Mouse (Mus musculus): ENCODE results near the gene Arsb.

The Arsb gene

DNA sequence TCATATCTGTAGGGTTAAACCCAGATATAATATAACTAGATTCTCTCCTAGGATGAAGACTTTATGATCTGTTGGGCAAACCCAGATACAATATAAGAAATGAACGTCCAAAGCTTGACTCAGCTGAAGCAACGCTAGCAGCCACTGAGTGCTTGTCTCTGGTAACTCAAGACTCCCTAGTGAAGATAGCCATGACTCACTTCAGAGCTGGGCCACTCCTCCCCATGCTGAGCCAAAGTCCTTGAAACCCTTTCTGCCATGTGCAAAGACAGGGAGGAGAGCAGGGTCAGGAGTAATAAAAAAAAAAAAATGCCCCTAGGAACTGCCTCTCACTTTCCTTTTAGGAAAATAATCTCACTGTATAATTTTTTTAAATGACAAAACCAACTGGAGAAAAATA, 68.7 kb downstream of the Arsb start:
- DNase-seq (ENCODE audit: low spot score in 2 of 2) = no peak

GRCm38 (mm10) chr13:93846831-93847518, 75.5 kb downstream of the Arsb start:
- no peak for DNase-seq (ENCODE audit: low spot score in 2 of 2)

GRCm38 (mm10) chr13:93847614-93848013, 76.2 kb downstream of the Arsb start:
- no peak for DNase-seq (ENCODE audit: low spot score in 2 of 2)

DNA sequence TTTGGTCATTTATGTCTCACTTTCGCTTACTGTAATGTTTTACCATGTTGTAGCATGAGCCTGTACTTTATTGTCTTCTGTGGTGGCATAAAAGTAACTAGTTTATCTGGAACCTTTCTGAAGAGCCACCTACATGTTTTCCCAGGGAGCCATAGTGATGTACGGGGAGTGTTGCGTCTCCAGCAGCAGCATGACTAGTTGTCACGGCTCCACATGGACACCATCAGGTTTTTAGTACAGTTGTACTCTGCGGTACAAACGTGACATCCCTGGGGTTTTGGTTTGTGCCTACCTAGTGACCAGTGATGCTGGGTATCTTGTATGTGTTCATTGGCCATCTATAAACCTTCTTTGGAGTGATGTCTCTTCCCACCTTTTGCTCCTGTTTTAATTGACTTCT, 77.2 kb downstream of the Arsb start:
- DNase-seq (ENCODE audit: low spot score in 2 of 2) = no peak

DNA sequence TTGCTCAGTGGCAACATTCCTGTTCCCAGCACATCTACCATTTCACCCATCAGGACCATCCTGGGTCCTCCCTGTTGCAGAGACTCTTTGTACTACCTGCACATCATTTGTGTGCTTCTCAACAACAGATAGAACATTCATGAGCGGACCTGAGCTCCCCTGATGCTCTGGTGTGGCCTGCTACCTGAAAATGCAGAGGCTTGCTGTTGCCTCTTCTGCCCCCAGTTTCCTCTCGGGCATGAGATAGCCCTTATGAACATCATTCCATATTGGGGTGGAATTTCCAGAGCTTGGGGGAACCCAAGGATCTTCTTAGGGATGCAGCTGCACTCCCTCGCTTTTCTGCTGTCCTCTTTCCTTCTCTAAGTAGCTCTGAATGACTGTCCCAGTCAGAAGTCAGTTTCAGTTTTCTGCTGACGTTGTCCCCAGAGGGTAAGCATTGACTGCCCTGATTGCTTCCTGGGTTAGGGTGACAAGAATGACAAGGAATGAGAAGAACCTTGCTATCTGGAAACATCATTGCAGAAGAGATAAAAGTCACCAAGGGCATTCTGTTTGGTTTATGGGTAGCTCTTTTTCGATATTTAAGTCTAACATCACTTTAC, 78.4 kb downstream of the Arsb start:
- no peak for DNase-seq (ENCODE audit: low spot score in 2 of 2)

DNA sequence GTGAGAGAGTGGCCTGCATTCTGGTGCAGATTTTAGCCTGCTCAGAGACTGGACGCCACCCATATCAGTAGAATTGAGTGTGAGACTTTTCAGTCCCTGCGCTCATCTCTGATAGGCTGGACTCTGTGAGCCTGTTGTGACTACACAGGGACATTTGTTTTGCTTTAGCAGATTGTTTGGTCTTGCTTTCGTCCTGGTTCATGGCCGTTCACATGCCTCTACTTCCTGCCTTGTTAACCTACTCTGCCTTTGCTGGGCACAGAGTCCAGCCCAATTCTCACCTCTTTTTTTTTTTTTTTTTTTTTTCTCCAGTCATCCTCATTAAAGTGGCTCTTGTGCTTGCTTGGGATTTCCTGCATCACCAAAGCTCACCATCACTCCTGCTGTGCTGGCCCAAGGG, 79.2 kb downstream of the Arsb start:
- no peak for DNase-seq (ENCODE audit: low spot score in 2 of 2)

DNA sequence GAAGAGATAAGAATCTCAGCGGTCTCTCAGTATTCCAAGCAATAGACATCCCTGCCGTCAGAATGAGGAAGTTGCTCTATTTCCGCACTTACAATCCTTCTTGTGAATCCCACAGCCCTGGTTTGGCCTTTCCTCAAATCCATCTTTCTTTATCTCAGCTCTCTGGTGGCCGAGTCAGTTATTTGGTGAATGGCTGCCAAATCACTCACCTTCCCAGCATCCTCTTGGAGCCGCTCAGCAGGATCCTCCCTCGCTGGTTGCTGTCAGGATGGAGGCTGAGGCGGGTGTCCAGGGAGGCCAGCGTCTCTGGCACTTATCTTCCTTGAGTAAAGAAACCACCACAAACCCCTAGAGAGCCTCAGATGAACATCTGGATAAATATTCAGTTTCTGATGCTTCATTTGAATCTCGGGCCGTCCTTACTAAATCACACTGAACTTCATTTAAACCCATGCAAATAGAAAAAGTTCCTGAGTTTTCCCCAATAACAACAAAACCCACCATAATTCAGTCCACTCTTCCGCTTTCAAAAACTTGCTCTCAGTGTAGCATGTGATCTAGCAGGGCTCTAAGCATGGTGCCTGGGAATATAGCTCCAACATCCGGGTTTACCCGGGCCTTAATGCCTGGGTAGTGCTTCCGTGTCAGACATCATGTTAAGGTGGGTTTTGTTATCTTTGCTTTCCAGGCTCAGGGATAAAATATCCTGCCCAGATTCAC, 81.1 kb downstream of the Arsb start:
- DNase-seq (ENCODE audit: low spot score in 2 of 2) = no peak

GRCm38 (mm10) chr13:93853767-93854166, 82.3 kb downstream of the Arsb start:
- no peak for DNase-seq (ENCODE audit: low spot score in 2 of 2)

DNA sequence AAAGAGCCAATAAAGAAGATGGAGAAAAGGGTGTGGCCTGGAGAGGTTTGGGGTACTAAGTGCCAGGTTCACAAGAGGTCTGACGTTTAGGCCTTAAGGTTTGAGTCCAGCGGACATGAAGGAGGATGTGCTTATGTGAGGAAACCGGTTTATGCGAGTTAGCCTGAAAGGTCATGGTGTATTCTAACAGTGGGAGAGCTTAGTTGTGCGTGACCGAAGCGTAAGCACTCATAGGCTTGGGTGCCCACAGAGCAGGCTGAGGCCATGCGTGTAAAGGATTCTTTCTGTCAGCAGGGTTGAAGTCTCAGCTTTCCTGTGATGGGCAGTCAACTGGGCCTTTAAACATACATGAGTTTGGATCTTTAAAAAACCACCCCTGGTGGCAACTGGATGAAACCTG, 82.9 kb downstream of the Arsb start:
- DNase-seq (ENCODE audit: low spot score in 2 of 2) = no peak

DNA sequence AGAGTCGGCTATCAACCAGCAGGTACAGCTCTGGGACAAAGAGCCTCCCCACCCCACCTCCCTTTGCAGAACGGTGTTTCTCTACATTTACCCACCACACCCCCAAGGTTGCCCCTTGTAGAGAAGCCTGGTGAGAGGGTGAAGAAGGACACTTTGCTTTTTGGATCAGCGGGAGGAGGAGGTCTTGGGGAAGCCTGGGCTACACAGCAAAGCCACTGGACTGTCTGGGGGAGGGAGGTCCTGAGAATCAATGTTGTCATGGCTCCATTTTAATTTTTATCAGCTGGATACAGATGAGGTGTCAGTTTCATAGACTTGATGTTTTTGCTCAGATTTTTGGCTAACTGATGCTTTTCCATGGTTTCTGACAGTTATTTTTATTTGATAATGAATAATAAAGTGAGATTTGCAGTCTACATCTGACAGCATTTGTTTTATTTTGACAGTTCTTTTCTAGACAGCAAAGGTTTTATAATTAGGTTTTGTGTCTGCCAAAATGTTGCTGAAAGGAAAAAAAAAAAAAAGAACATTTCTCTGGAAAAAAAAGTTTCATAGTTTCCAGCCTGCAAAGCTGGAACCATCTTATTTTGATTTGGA, 83.6 kb downstream of the Arsb start:
- DNase-seq (ENCODE audit: low spot score in 2 of 2) = no peak

DNA sequence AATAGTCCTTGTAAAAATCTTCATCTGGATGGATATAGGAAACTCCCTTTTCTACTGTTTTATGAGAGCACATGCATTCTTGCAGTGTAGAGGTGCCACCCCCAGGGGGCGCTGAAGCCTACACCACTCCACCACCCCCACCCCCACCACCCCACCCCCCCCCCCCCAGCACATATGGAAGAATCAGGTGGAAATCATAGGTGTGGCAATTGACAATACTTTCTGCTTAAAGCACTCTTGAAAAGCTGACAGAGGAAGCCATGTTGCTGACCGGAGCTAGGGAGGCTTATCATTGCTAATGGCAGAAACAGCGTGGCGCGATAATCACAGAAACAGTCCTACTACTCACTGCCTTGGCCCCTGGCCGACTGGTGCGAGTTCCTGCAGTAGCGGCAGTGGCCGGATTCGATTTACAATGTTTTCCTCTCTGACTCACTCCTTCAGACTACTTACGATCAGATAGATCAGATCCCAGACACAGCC, 84.3 kb downstream of the Arsb start:
- peak in 1 of 2 experiments; percentile 24 for DNase-seq (ENCODE audit: low spot score in 2 of 2)

- no peak for DNase-seq (ENCODE audit: low spot score in 2 of 2)
Observed at GRCm38 (mm10) chr13:93861211-93861610, 89.8 kb downstream of the Arsb start.

DNA sequence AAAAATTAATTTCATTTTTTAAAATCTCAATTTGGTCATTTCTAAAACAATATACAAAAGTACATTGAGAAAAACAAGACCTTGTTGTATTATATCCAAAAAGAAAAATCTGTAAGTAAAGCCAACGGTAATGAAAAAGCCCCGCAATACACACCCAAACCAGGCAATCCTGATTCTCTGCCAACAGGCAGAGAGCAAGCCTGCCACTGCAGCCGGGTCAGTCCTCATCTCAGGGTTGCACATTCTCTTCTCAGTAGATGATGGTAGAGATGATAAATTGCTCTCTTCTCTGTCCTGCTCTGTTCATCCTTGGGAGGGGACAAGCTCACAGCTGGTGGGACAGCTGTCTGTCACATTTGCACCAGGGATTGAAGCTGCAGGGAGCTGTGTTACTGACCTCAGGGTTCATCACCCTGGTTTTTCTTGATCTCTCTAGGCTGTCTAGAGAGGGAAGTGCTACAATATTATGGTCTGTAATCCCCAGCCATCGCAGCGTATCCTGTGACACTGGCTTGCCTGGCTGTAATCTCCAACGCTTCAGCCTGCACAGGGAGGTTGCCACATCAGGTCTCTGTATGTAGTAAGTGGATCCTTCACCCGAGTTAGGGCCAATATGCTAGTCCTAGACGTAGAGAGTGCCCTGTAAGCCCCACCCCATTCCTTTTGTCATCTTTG, 92.8 kb downstream of the Arsb start:
- no peak for DNase-seq (ENCODE audit: low spot score in 2 of 2)

- DNase-seq (ENCODE audit: low spot score in 2 of 2) = no peak
Observed at GRCm38 (mm10) chr13:93866638-93867037, 95.2 kb downstream of the Arsb start.

GRCm38 (mm10) chr13:93871681-93872080, 100.3 kb downstream of the Arsb start:
- peak in 1 of 2 experiments; percentile 56 for DNase-seq (ENCODE audit: low spot score in 2 of 2)

- no peak for DNase-seq (ENCODE audit: low spot score in 2 of 2)
Observed at GRCm38 (mm10) chr13:93872591-93872990, 101.2 kb downstream of the Arsb start.

- DNase-seq (ENCODE audit: low spot score in 2 of 2) = no peak
Observed at GRCm38 (mm10) chr13:93877924-93878323, 106.5 kb downstream of the Arsb start.

DNA sequence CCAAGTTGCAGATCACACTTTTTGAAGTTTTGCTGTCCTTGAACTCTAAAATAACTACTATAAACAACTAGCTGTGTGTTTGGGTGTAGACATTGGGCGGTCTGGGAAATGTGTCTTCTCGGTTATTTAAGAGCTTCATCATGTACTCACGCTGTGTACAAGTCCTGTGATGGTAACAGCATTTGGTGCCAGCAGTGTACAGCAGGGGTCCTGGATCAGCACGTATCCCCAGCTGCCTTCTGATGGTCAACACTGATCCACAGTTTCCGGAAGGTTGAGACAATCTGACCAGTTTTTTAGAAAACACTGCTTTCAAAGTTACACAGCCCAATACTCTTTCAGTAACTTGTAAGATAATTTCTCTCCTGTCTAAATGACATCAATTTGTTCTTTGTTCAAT, 108.0 kb downstream of the Arsb start:
- DNase-seq (ENCODE audit: low spot score in 2 of 2) = no peak

GRCm38 (mm10) chr13:93882132-93882531, 110.7 kb downstream of the Arsb start:
- no peak for DNase-seq (ENCODE audit: low spot score in 2 of 2)

GRCm38 (mm10) chr13:93886999-93887398, 115.6 kb downstream of the Arsb start:
- DNase-seq (ENCODE audit: low spot score in 2 of 2) = no peak

- no peak for DNase-seq (ENCODE audit: low spot score in 2 of 2)
Observed at GRCm38 (mm10) chr13:93888196-93888595, 116.8 kb downstream of the Arsb start.

DNA sequence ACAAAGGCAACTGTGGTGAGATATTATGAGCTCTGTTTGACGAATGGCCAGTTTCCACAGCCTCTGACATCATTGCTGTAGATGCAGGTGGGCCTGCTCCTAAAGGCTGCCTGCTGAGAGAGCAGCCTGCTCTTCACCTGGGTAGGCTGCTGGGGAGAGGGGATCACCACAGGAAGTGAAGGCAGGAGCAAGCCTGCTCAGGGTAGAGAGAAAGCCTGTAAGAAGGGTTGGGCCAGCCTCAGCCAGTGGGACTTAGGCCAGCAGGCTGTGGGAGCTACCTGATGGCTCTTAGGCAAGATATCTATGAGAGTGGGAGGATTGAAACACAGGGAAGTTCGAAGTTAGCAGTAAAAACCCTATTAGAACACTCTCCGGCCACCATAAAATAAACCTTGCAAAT, 117.5 kb downstream of the Arsb start:
- DNase-seq (ENCODE audit: low spot score in 2 of 2) = no peak

Measured in frontal cortex, postnatal 36 days (tissue).